Mouse (Mus musculus) thymus, postnatal 25 days (tissue): ENCODE data around the gene Eml3.
A peak's percentile ranks its signal among the peaks of the same experiment; 100 is the strongest.
"Not testable (repeated sequence)": the region's sequence is repeated elsewhere in the genome, so short reads cannot be mapped to it uniquely, and the experiment has no call there.

Source experiments
- DNase-seq: peaks from one replicate; pipeline ENCODE4 v3.0.0; 2022

Gene Eml3

GRCm38 (mm10) chr19:8929224-8930088 lies at the start of gene Eml3, which contains the start of gene Rom1:
Eml3 (plus strand) TSS chr19:8929552.
Rom1 (minus strand) TSS chr19:8929356.
- peak; percentile 90 for DNase-seq

- peak; percentile 93 for DNase-seq
These were observed 48.9 kb upstream of the Eml3 start, which contains the start of gene Uqcc3 for GRCm38 (mm10) chr19:8880311-8881033. Uqcc3 (minus strand) TSS chr19:8880923.

GRCm38 (mm10) chr19:8881034-8881392 lies 48.3 kb upstream of the Eml3 start:
- DNase-seq: no peak

GRCm38 (mm10) chr19:8883616-8884015 lies 45.7 kb upstream of the Eml3 start, which contains the start of the genes Lbhd1 and Gm49403:
Lbhd1 (plus strand) TSS chr19:8883732.
Gm49403 (plus strand) TSS chr19:8883930.
- no peak for DNase-seq

GRCm38 (mm10) chr19:8886916-8887584 lies 42.3 kb upstream of the Eml3 start:
- DNase-seq: no peak

- DNase-seq: no peak
These were observed 41.5 kb upstream of the Eml3 start for GRCm38 (mm10) chr19:8887585-8888463.

- peak; percentile 95 for DNase-seq
These were observed 40.6 kb upstream of the Eml3 start, which contains the start of the genes 1810009A15Rik and Gm49416 for GRCm38 (mm10) chr19:8888511-8889385. 1810009A15Rik (plus strand) TSS chr19:8888853. Gm49416 (plus strand) TSS chr19:8888926.

GRCm38 (mm10) chr19:8892829-8893766 lies 36.3 kb upstream of the Eml3 start, which contains the start of gene Ints5:
Ints5 (plus strand) TSS chr19:8893005.
- peak; percentile 87 for DNase-seq

- DNase-seq: no peak
These were observed 33.9 kb upstream of the Eml3 start for GRCm38 (mm10) chr19:8895397-8895960.

- DNase-seq: not testable (repeated sequence)
These were observed 33.1 kb upstream of the Eml3 start for GRCm38 (mm10) chr19:8896231-8896630.

- peak; percentile 15 for DNase-seq
These were observed 32.0 kb upstream of the Eml3 start for GRCm38 (mm10) chr19:8897211-8897864.

- DNase-seq: peak; percentile 93
These were observed 31.4 kb upstream of the Eml3 start, which contains the start of gene Ganab for GRCm38 (mm10) chr19:8897865-8898495. Ganab (plus strand) TSS chr19:8898071.

- no peak for DNase-seq
These were observed 30.8 kb upstream of the Eml3 start for GRCm38 (mm10) chr19:8898576-8898975.

- DNase-seq: no peak
These were observed 30.3 kb upstream of the Eml3 start for GRCm38 (mm10) chr19:8899079-8899478.

- DNase-seq: no peak
These were observed 25.9 kb upstream of the Eml3 start for GRCm38 (mm10) chr19:8903412-8903811.

GRCm38 (mm10) chr19:8908531-8908930 lies 20.8 kb upstream of the Eml3 start:
- DNase-seq: no peak

GRCm38 (mm10) chr19:8911810-8912209 lies 17.5 kb upstream of the Eml3 start:
- DNase-seq: no peak

GRCm38 (mm10) chr19:8914212-8914611 lies 15.1 kb upstream of the Eml3 start:
- no peak for DNase-seq
